Mouse (Mus musculus) limb, embryonic 15.5 days (tissue): ENCODE results near the gene Nemp1. TPM values are rescaled to one million over a fixed set of nuclear protein-coding genes. Genes with fewer than 3 reads are reported as not detected.
A peak's percentile ranks its signal among the peaks of the same experiment; 100 is the strongest.
"Not testable (repeated sequence)": the region's sequence is repeated elsewhere in the genome, so short reads cannot be mapped to it uniquely, and the experiment has no call there.

Experiments used
- ATAC-seq: fragments of 200-750 bp; cut with Nextera tagmentation; 2 replicates; pipeline ENCODE4 v1.8.0; 2017; ENCODE audit warnings: low read depth, moderate TSS enrichment; ENCODE audit not compliant: insufficient number of reproducible peaks, low FRiP score, low TSS enrichment
- H3K27ac ChIP-seq: fragments of 300-500 bp; sonication (generic); 2 replicates; pipeline ENCODE4 v1.5.1; 2015; ENCODE audit warnings: moderate library complexity, mild to moderate bottlenecking, inconsistent platforms
- H3K27me3 ChIP-seq: fragments of 300-500 bp; sonication (generic); 2 replicates; pipeline ENCODE4 v1.6.1; 2015; ENCODE audit warnings: inconsistent platforms
- H3K36me3 ChIP-seq: fragments of 300-500 bp; sonication (generic); 2 replicates; pipeline ENCODE4 v1.6.1; 2015; ENCODE audit warnings: inconsistent platforms
- H3K4me1 ChIP-seq: fragments of 300-500 bp; sonication (generic); 2 replicates; pipeline ENCODE4 v1.6.1; 2015; ENCODE audit warnings: inconsistent platforms
- H3K4me2 ChIP-seq: fragments of 300-500 bp; sonication (generic); 2 replicates; pipeline ENCODE4 v1.6.1; 2015; ENCODE audit warnings: mild to moderate bottlenecking, inconsistent platforms
- H3K4me3 ChIP-seq: fragments of 300-500 bp; sonication (generic); 2 replicates; pipeline ENCODE4 v1.5.1; 2015; ENCODE audit warnings: mild to moderate bottlenecking, inconsistent platforms
- H3K9ac ChIP-seq: fragments of 300-500 bp; sonication (generic); 2 replicates; pipeline ENCODE4 v1.6.1; 2015; ENCODE audit warnings: inconsistent platforms
- H3K9me3 ChIP-seq: fragments of 300-500 bp; sonication (generic); 2 replicates; pipeline ENCODE4 v1.6.1; 2016; ENCODE audit warnings: inconsistent platforms
- WGBS: fragments of 180-500 bp; shearing (Covaris S2); methylation state at CpG from one replicate; pipeline ENCODE4 v1.1.7; 2015; 5-methylcytosine and 5-hydroxymethylcytosine counted together
- polyA plus RNA-seq: library from polyadenylated mRNA; unstranded; fragments of >200 nt; fragmentation: Nextera tagmentation; extraction: Ambion mirVana; gene quantifications from 2 replicates; pipeline ENCODE4 v1.2.1, GENCODE M21; 2015

The Nemp1 gene
- polyA plus RNA-seq, 1 experiment from 2014 or later, result 8.5 TPM

GRCm38 (mm10) chr10:127654970-127655579 is 11.6 kb upstream of the Nemp1 start:
- no peaks in the 10 kb centered on the region for H3K27me3 ChIP-seq
- peaks cover 6% of the 10 kb centered on the region; the same call in 1 of the 2 replicates for H3K4me1 ChIP-seq
- H3K9me3 ChIP-seq, result no peaks in the 10 kb centered on the region
- peaks cover 61% of the 10 kb centered on the region for H3K36me3 ChIP-seq
- no peak for ATAC-seq
- no peak overlapping the region for H3K9ac ChIP-seq
- no peak overlapping the region for H3K4me2 ChIP-seq
- no peak overlapping the region for H3K27ac ChIP-seq
- no peak overlapping the region for H3K4me3 ChIP-seq
- 68% methylated on average over 16 of the region's 16 CpGs for WGBS

GRCm38 (mm10) chr10:127657617-127658016 is 9.1 kb upstream of the Nemp1 start:
- H3K9ac ChIP-seq, H3K9me3 ChIP-seq, H3K4me2 ChIP-seq, H3K4me3 ChIP-seq, H3K27ac ChIP-seq, ATAC-seq, H3K27me3 ChIP-seq: not testable (repeated sequence)
- H3K36me3 ChIP-seq, result peaks cover 64% of the 10 kb centered on the region
- 57% methylated on average over 6 of the region's 6 CpGs for WGBS
- peaks cover 26% of the 10 kb centered on the region for H3K4me1 ChIP-seq

GRCm38 (mm10) chr10:127658076-127658475 is 8.6 kb upstream of the Nemp1 start:
- Histone ChIP-seq H3K36me3 (peaks cover 65% of the 10 kb centered on the region), H3K27ac (0 out of 2 replicates have a peak overlapping the region, but pooled peaks have one; percentile 38), H3K9ac (no peak overlapping the region), H3K27me3 (no peaks in the 10 kb centered on the region), H3K4me1 (peaks cover 31% of the 10 kb centered on the region), H3K4me2 (no peak overlapping the region), H3K4me3 (no peak overlapping the region), H3K9me3 (no peaks in the 10 kb centered on the region)
- WGBS, result 21% methylated on average over 6 of the region's 6 CpGs
- no peak for ATAC-seq

- Histone ChIP-seq H3K4me2 (no peak overlapping the region), H3K9ac (no peak overlapping the region), H3K4me1 (peaks cover 45% of the 10 kb centered on the region), H3K36me3 (peaks cover 66% of the 10 kb centered on the region), H3K9me3 (no peaks in the 10 kb centered on the region), H3K27ac (no peak overlapping the region; the same call in 1 of the 2 replicates), H3K4me3 (no peak overlapping the region), H3K27me3 (no peaks in the 10 kb centered on the region)
- ATAC-seq, result no peak
- WGBS, result 43% methylated on average over 1 of the region's 1 CpGs
These were observed 7.2 kb upstream of the Nemp1 start for GRCm38 (mm10) chr10:127659551-127659950.

GRCm38 (mm10) chr10:127661291-127661914 is 5.3 kb upstream of the Nemp1 start:
- WGBS, result 25% methylated on average over 14 of the region's 14 CpGs
- H3K27ac ChIP-seq, result peak overlapping the region; percentile 99
- 0 out of 2 replicates have a peak overlapping the region, but pooled peaks have one; percentile 5 for H3K9ac ChIP-seq
- H3K4me3 ChIP-seq, result peak overlapping the region; percentile 74
- no peak for ATAC-seq
- H3K4me1 ChIP-seq, result peaks cover 57% of the 10 kb centered on the region
- no peaks in the 10 kb centered on the region for H3K9me3 ChIP-seq
- peak overlapping the region; percentile 72 for H3K4me2 ChIP-seq
- H3K36me3 ChIP-seq, result peaks cover 50% of the 10 kb centered on the region
- H3K27me3 ChIP-seq, result no peaks in the 10 kb centered on the region

GRCm38 (mm10) chr10:127661915-127662663 is 4.6 kb upstream of the Nemp1 start:
- H3K9me3 ChIP-seq, result no peaks in the 10 kb centered on the region
- peaks cover 45% of the 10 kb centered on the region for H3K36me3 ChIP-seq
- H3K4me2 ChIP-seq, result peak overlapping the region; percentile 72
- peak overlapping the region; percentile 99 for H3K27ac ChIP-seq
- ATAC-seq, result peak; percentile 20
- peaks cover 60% of the 10 kb centered on the region for H3K4me1 ChIP-seq
- 9% methylated on average over 16 of the region's 16 CpGs for WGBS
- H3K27me3 ChIP-seq, result no peaks in the 10 kb centered on the region
- H3K4me3 ChIP-seq, result peak overlapping the region; percentile 74
- H3K9ac ChIP-seq, result 0 out of 2 replicates have a peak overlapping the region, but pooled peaks have one; percentile 5

- Histone ChIP-seq H3K9ac (peak overlapping the region; percentile 17; the same call in 1 of the 2 replicates), H3K4me3 (peak overlapping the region; percentile 74), H3K36me3 (peaks cover 45% of the 10 kb centered on the region), H3K4me2 (peak overlapping the region; percentile 72), H3K27me3 (no peaks in the 10 kb centered on the region), H3K9me3 (no peaks in the 10 kb centered on the region), H3K27ac (peak overlapping the region; percentile 99), H3K4me1 (peaks cover 66% of the 10 kb centered on the region)
- WGBS, result 24% methylated on average over 19 of the region's 19 CpGs
- no peak for ATAC-seq
These were observed 3.9 kb upstream of the Nemp1 start for GRCm38 (mm10) chr10:127662666-127663253.

GRCm38 (mm10) chr10:127663590-127663989 is 3.1 kb upstream of the Nemp1 start:
- Histone ChIP-seq H3K36me3 (peaks cover 45% of the 10 kb centered on the region), H3K4me2 (peak overlapping the region; percentile 72), H3K9me3 (no peaks in the 10 kb centered on the region), H3K27me3 (no peaks in the 10 kb centered on the region), H3K9ac (no peak overlapping the region), H3K27ac (peak overlapping the region; percentile 99), H3K4me3 (peak overlapping the region; percentile 74), H3K4me1 (peaks cover 71% of the 10 kb centered on the region)
- no peak for ATAC-seq
- 12% methylated on average over 5 of the region's 5 CpGs for WGBS

- ATAC-seq, result no peak
- Histone ChIP-seq H3K27me3 (no peaks in the 10 kb centered on the region), H3K9me3 (no peaks in the 10 kb centered on the region), H3K36me3 (peaks cover 45% of the 10 kb centered on the region), H3K27ac (peak overlapping the region; percentile 99), H3K4me2 (peak overlapping the region; percentile 72), H3K4me3 (peak overlapping the region; percentile 74), H3K4me1 (peaks cover 77% of the 10 kb centered on the region), H3K9ac (no peak overlapping the region)
- 38% methylated on average over 16 of the region's 16 CpGs for WGBS
These were observed 2.5 kb upstream of the Nemp1 start for GRCm38 (mm10) chr10:127664166-127664565.

GRCm38 (mm10) chr10:127664891-127665290 is 1.8 kb upstream of the Nemp1 start:
- WGBS, result 27% methylated on average over 13 of the region's 13 CpGs
- peaks cover 40% of the 10 kb centered on the region for H3K36me3 ChIP-seq
- ATAC-seq, result no peak
- H3K27me3 ChIP-seq, result no peaks in the 10 kb centered on the region
- peak overlapping the region; percentile 74 for H3K4me3 ChIP-seq
- 0 out of 2 replicates have a peak overlapping the region, but pooled peaks have one; percentile 11 for H3K9ac ChIP-seq
- peak overlapping the region; percentile 72 for H3K4me2 ChIP-seq
- H3K4me1 ChIP-seq, result peaks cover 77% of the 10 kb centered on the region
- peak overlapping the region; percentile 99 for H3K27ac ChIP-seq
- H3K9me3 ChIP-seq, result no peaks in the 10 kb centered on the region

- Histone ChIP-seq H3K27me3 (no peaks in the 10 kb centered on the region), H3K36me3 (peaks cover 33% of the 10 kb centered on the region), H3K4me3 (peak overlapping the region; percentile 74), H3K9ac (peak overlapping the region; percentile 79), H3K4me1 (peaks cover 81% of the 10 kb centered on the region), H3K4me2 (peak overlapping the region; percentile 72), H3K27ac (peak overlapping the region; percentile 99), H3K9me3 (no peaks in the 10 kb centered on the region)
- ATAC-seq, result no peak
- 3% methylated on average over 14 of the region's 14 CpGs for WGBS
These were observed 1.1 kb upstream of the Nemp1 start for GRCm38 (mm10) chr10:127665366-127666181.
